ENCODE assay signal across 12 mouse cellular contexts in genomic region chr2:60787088-60787487, GRCm38 (mm10).
DNase-seq lines count a peak whose midpoint lies in the region; ATAC-seq and TF ChIP-seq lines count a peak whose summit lies in the region.
"Had no signal": no experiment of that assay in that cellular context is flagged by ENCODE, and none has a peak within 500 bp of the region (broad histone marks: within the 10 kb centered on the region; RNA-seq: fewer than 3 reads in every experiment).

No protein-coding gene starts in this region.

- no peak overlapping the region for H3K9ac ChIP-seq in liver, embryonic 16.5 days (ENCODE audit: low read depth, low read length)
- H3K9ac ChIP-seq: heart, embryonic 15.5 days; midbrain, embryonic 12.5 days had no signal

- no peak overlapping the region for H3K4me3 ChIP-seq in layer of hippocampus, adult 2 months
- H3K4me3 ChIP-seq in liver, embryonic 16.5 days (ENCODE audit: low read depth, low read length) = no peak overlapping the region
- H3K4me3 ChIP-seq: heart, embryonic 15.5 days; midbrain, embryonic 12.5 days had no signal

- no peaks in the 10 kb centered on the region for H3K4me1 ChIP-seq in liver, embryonic 16.5 days (ENCODE audit: control insufficient read depth, low read depth, low read length)

- ATAC-seq in CD4-positive, CD25-positive, alpha-beta regulatory T cell, adult 4 months = no peak
- ATAC-seq in liver, embryonic 16.5 days (ENCODE audit: low read depth) = 0 out of 2 replicates have a peak, but pooled peaks have one; percentile 9

- TF ChIP-seq CTCF in layer of hippocampus, adult 2 months (conservative IDR thresholded peaks at IDR 0.05) = peak; percentile 52

- DNase-seq in CD4-positive, CD25-positive, alpha-beta regulatory T cell, adult 2 months (ENCODE audit: low read depth, low spot score) = peak; percentile 12
- no peak for DNase-seq in layer of hippocampus, adult 2 months (ENCODE audit: low spot score in 2 of 2)
- no peak for DNase-seq in layer of hippocampus, postnatal 36 days
- DNase-seq in thymus, postnatal 14 days = peak; percentile 19
- DNase-seq in thymus, postnatal 36 days = no peak
- no peak for DNase-seq in cerebellum, adult 8-10 months
- DNase-seq: cerebellum, postnatal 36 days; lung, postnatal 4 days had no signal

- H3K4me2 ChIP-seq in liver, embryonic 16.5 days (ENCODE audit: low read depth, low read length) = no peak overlapping the region
- H3K4me2 ChIP-seq: heart, embryonic 15.5 days; midbrain, embryonic 12.5 days had no signal

- H3K27ac ChIP-seq in layer of hippocampus, adult 2 months = no peak overlapping the region
- H3K27ac ChIP-seq in liver, embryonic 16.5 days (ENCODE audit: low read length) = no peak overlapping the region
- H3K27ac ChIP-seq: heart, embryonic 15.5 days; midbrain, embryonic 12.5 days had no signal

- H3K36me3 ChIP-seq in liver, embryonic 16.5 days (ENCODE audit: control insufficient read depth, insufficient read depth) = no peaks in the 10 kb centered on the region
- H3K36me3 ChIP-seq: midbrain, embryonic 12.5 days had no signal

- WGBS in liver, embryonic 16.5 days (ENCODE audit: insufficient replicate concordance) = 84% methylated on average over 5 of the region's 5 CpGs

- no peaks in the 10 kb centered on the region for H3K9me3 ChIP-seq in liver, embryonic 16.5 days (replicated peaks; ENCODE audit: control insufficient read depth, low read length)
- H3K9me3 ChIP-seq: heart, embryonic 15.5 days; midbrain, embryonic 12.5 days had no signal

- H3K27me3 ChIP-seq in liver, embryonic 16.5 days (ENCODE audit: control insufficient read depth, insufficient read depth, low read depth, low read length) = no peaks in the 10 kb centered on the region
- H3K27me3 ChIP-seq: heart, embryonic 15.5 days had no signal

Comparison
In these comparisons a context has a peak if more than half of its experiments do, and no peak if none do; other contexts are left out.
1. DNase-seq: peak in CD4-positive, CD25-positive, alpha-beta regulatory T cell, adult 2 months (single experiment) and thymus, postnatal 14 days (single experiment); none in layer of hippocampus, adult 2 months (0 of 2), layer of hippocampus, postnatal 36 days (0 of 2), thymus, postnatal 36 days (0 of 2) and cerebellum, adult 8-10 months (single experiment).